Comparison of ENCODE assay signal across 7 mouse cellular contexts in the genomic region with DNA sequence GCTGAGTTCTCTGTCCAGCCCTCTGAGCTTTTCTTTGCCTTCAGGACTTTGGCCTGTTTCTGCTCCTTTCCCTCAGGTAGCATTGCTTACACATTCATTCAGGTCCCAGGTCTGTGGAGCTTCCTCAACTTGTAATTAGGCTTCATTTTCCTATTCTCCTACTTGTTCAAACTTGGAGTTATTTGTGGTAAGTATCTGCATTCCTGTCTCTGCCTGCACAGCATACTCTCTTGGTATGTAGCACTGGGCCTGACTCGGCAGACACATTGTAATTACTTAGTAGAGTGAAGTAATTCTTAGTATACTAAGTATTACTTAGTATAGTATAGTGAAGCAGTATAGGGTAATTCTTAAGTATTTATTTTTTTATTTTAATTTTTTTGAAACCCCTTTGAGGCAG.
"Had no signal": no experiment of that assay in that cellular context is flagged by ENCODE, and none has a peak within 500 bp of the region (broad histone marks: within the 10 kb centered on the region; RNA-seq: fewer than 3 reads in every experiment).

No protein-coding gene starts in this region.

- H3K27ac ChIP-seq: limb, embryonic 13.5 days; liver, embryonic 14.5 days; midbrain, embryonic 13.5 days; stomach, postnatal 0 days had no signal

- H3K4me3 ChIP-seq: limb, embryonic 13.5 days; midbrain, embryonic 13.5 days had no signal

- ATAC-seq: midbrain, embryonic 13.5 days had no signal

- H3K4me1 ChIP-seq: limb, embryonic 13.5 days had no signal

- H3K4me2 ChIP-seq: limb, embryonic 13.5 days; midbrain, embryonic 13.5 days had no signal

- H3K9ac ChIP-seq: limb, embryonic 13.5 days; liver, embryonic 14.5 days; midbrain, embryonic 13.5 days had no signal

- DNase-seq: kidney, adult 8-10 months; kidney, postnatal 10 days; right cerebral cortex, adult 18-20 months had no signal

- H3K27me3 ChIP-seq: limb, embryonic 13.5 days; midbrain, embryonic 13.5 days had no signal

- H3K9me3 ChIP-seq: limb, embryonic 13.5 days; midbrain, embryonic 13.5 days had no signal

- H3K36me3 ChIP-seq: limb, embryonic 13.5 days; midbrain, embryonic 13.5 days had no signal
